Mouse (Mus musculus) cerebellum, adult 11 months (tissue): ENCODE results near the gene Large1.
A peak's percentile ranks its signal among the peaks of the same experiment; 100 is the strongest.
"Not testable (repeated sequence)": the region's sequence is repeated elsewhere in the genome, so short reads cannot be mapped to it uniquely, and the experiment has no call there.

ENCODE experiments used
- DNase-seq: peaks from one replicate; pipeline ENCODE4 v3.0.0; 2022

The Large1 gene

DNA sequence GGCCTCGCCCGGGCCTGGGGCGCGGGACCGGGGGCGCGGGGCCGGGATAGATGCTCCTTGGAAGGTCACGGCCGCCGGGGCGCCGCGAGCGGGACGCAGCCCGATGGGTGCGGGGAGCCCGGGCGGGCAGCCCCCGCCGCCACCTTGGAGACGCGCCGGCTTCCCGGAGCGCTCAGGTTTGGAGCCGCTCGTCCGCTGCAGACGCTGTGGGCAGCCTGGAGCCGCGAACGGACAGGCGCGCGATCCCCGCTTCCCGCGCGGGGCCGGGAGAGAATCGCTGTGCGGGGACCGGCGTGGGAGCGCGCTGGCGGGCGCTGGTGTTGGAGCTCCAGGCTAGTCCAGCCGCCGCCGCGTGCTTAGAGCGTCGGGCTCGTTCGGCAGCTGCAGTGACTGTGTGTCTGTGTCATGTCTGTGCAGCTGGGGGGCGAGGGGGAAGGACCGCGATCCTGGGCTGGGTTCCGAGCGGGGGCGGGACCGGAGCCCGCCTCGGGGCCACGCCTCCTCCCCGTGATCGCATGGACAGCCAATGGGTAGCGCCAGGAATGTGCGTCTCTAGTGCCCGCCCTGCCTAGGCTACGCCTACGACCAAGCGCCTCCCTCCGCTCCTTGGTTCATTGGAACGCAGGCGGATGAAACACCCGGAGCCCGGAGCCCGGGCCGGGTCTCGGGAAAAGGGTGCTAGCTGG is at the start of gene Large1:
Gene Large1, minus strand, starts transcription at position 433 of the 686 bp plus-strand sequence.
- DNase-seq = peak; percentile 97

GRCm38 (mm10) chr8:73400343-73400742 is 47.0 kb upstream of the Large1 start:
- DNase-seq = no peak

GRCm38 (mm10) chr8:73373001-73373400 is 19.7 kb upstream of the Large1 start:
- DNase-seq = not testable (repeated sequence)

DNA sequence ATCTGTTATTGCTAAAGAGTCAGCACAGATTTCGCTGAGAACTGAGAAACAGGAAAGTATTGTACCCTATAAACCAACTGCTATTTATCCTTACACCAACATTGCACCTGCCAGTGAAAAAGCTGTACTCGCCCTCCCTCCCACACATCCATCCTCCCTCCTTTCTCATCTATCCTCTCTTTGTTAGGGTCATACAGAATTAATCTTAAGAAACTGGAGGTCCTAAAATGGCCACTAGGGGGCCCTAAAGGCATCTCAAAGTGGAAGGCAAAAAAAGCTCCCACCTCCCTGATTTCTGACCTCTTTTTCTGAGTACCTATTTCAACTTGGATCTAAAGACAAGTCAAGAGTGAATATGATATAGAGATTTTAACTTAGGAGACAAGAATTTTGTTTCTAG is 2.6 kb upstream of the Large1 start:
- DNase-seq = peak; percentile 58

DNA sequence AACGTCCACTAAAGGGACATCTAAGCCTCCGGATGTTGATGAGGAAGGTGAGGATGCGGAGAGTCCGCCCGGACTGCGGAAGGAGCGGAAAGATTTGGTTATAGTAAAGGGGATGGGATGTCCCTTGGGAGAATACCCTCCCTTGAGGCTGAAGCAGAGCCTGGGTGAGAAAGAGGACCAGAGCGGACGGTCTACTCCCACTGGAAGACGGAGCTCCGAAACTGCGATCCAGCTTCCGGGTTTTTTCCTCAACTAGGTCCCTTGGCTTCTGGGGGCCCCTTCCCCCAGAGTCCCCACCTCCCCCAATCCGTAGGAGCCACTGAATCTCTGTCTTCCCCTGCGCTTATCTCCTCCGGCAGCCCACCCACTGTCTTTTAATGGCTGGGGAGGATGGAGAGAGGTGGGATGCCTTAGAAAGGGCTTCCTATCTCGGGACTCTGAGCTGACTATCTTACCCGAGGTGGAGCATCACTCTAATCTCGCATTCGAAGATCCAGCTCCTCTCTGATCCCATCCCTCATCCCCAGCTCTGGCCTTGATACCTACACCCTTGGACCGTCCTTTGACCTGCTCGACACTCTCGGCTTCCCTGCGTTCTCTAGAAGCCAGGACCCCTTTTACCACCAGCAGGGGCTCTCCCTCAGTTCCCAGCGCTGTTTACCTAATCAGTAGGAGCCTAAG is 1.0 kb upstream of the Large1 start:
- peak; percentile 64 for DNase-seq

- DNase-seq = no peak
These were observed 447 bp upstream of the Large1 start for GRCm38 (mm10) chr8:73353794-73354179.

- peak; percentile 51 for DNase-seq
These were observed 836 bp downstream of the Large1 start for GRCm38 (mm10) chr8:73352301-73353107.

DNA sequence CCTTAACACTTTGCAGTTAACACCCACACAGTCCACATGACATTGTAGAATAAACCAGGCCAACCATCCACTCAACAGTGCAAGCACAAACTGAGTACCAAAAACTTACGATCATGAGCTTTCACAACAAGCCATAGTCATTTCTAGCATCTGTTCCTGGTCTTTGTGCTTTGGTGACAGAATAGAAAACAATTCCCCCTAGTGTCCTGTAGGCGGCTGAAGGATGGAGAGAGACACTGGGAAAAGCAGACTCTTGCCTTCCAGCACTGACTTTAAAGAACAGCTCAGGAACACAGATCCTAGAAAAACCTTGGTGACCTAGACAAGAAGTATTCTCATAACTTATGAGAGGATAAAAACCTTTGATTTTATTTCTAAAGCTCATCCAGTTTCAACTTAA is 3.0 kb downstream of the Large1 start:
- DNase-seq = no peak

- DNase-seq = no peak
These were observed 10.5 kb downstream of the Large1 start for GRCm38 (mm10) chr8:73342761-73343395.

DNA sequence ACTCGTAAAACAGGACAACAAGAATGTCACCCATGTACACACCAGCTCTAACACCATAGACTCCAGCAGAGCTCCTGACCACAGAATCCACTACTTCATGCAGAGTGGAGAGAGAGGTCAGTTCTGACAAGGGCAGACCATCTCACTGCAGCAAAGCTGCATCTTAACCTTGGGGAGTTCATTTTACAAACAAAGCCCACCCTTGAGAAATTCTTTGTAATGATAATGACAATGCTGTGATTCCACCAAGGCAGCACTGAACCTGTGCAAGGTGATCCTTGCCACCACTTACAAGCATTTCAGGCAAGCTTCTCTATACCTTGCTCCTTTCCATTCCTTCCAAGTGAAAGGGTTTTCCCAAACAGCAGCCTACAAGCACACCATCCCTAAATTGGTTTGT is 16.5 kb downstream of the Large1 start:
- DNase-seq = no peak

DNA sequence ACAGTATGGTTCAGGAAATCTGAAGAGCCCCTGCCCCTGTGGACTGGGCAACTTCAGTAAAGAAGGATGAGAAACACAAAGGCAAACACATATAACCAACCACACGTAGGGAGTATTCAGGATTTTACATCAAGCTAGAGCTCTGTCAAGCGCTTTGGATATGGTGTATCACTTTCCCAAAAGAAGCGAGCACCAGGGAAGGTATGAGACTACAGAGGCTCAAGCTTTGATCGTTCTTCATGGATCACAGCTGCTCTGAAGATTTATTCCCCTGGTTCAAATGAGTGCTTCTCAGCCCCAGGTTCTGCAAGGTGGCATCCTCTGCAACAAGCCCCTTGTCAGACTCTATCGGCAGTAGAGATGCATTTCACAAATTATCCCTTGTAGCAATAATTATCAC is 24.2 kb downstream of the Large1 start:
- no peak for DNase-seq

GRCm38 (mm10) chr8:73328056-73328455 is 25.3 kb downstream of the Large1 start:
- peak; percentile 9 for DNase-seq

DNA sequence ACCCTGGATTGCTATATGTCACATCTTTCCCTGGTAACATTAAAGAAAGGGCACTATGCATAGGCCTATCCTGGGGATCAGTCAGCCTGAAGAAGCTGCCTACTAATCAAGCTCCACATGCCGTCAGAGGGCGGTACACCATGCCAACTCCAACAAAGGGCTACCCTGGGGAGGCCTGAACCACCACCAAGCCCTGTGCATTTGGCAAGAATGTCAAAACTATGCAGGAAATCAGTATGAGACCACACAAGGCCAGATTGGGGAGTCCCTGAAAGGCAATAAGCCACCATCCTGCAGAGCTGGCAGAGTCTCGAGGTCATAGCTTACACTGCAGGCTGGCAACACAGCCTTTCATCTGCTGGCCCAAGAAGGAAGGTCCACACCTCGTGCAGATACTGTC is 28.7 kb downstream of the Large1 start:
- peak; percentile 65 for DNase-seq

GRCm38 (mm10) chr8:73323591-73323990 is 29.7 kb downstream of the Large1 start:
- no peak for DNase-seq

DNA sequence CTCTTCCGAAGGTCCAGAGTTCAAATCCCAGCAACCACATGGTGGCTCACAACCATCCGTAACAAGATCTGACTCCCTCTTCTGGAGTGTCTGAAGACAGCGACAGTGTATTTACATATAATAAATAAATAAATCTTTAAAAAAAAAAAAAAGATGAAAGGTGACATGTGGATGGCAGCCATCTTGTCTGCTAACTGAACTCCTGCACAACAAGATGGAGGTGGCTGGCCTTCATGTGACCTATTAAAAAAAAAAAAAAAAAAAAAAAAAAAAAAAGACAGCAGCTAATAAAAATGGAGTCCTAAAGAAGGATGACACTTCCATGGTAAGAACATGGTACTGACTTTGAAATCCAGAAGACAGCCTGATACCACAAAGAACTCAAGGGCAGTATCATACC is 33.8 kb downstream of the Large1 start:
- not testable (repeated sequence) for DNase-seq

- no peak for DNase-seq
These were observed 39.4 kb downstream of the Large1 start for GRCm38 (mm10) chr8:73313911-73314310.

GRCm38 (mm10) chr8:73312714-73313607 is 40.4 kb downstream of the Large1 start:
- DNase-seq = no peak

DNA sequence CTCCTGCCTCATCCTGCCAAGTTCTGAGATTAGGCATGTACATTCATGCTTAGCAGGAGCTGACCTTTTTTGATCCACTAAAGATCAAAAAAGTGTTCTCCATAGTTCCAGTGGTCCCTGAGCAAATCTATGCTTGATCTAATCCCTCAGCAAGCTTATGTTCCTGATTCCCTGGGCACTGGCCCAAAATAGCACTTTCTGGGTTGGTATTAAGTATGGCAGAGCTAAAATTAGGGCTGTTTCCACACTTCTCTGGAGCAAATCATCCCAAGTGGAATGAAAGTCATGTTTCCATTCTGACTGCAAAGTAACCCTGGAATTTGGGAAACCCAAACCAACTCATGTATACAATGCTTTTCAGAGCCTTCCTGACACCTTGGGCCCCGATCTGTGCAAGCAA is 42.9 kb downstream of the Large1 start:
- DNase-seq = no peak

- DNase-seq = no peak
These were observed 43.3 kb downstream of the Large1 start for GRCm38 (mm10) chr8:73310036-73310435.

- DNase-seq = no peak
These were observed 49.4 kb downstream of the Large1 start for GRCm38 (mm10) chr8:73303907-73304306.

DNA sequence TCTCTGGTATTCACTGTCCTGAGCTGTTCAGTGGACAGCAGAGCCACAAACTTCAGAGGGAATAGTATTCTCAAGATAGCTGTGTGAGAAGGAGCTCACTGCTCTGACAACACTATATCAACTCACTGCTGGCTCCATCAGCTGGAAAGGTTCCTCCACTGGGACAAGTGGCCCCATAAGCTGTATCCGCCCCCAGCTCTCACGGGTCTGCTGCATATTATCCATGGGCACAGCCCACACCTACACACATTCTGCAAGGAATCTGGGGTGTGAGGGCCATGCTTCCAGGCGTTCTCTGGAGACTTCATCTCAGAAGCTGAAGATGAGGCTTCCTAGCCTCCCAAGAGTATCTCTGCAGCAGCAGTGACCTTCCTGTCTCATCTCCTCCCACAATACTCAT is 50.4 kb downstream of the Large1 start:
- DNase-seq = no peak

DNA sequence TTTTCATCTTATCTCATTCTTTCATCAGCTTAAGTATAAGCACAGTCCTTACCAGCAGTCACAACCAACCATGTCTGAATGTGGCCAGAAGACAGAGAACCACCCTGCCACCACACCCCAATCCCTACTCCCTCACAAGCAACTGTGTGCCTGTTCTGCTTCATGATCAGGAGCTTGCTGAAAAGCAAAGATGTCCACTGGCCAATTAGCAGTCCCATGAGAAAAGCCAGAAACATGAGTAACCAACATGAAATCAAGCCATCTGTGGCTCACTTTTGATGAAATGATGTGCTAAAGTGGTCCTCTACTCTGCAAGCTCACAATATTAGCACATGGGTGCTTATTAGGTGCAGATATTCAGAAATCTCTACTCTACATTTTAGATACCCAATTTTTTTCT is 57.8 kb downstream of the Large1 start:
- DNase-seq = no peak
